Mouse (Mus musculus) erythroblast, embryonic 14.5 days (primary cell): ENCODE measurements around the gene Nfia. TPM values are rescaled to one million over a fixed set of nuclear protein-coding genes. Genes with fewer than 3 reads are reported as not detected.

Experiments used
- H3K27me3 ChIP-seq: 2 replicates; pipeline ENCODE4 v1.6.1; 2012; ENCODE audit warnings: inconsistent platforms; ENCODE audit not compliant: control insufficient read depth
- H3K36me3 ChIP-seq: 2 replicates; pipeline ENCODE4 v1.6.1; 2012; ENCODE audit warnings: mild to moderate bottlenecking, inconsistent platforms; ENCODE audit not compliant: control insufficient read depth
- H3K4me1 ChIP-seq: 2 replicates; pipeline ENCODE4 v1.6.1; 2012; ENCODE audit warnings: inconsistent platforms; ENCODE audit not compliant: control insufficient read depth
- H3K4me3 ChIP-seq: replicated peaks from 2 replicates; pipeline ENCODE3; 2012; ENCODE audit warnings: moderate library complexity, mild to moderate bottlenecking, inconsistent platforms
- H3K9me3 ChIP-seq: 2 replicates; pipeline ENCODE4 v1.6.1; 2012; ENCODE audit warnings: low read length, inconsistent platforms, mixed read lengths; ENCODE audit not compliant: control insufficient read depth
- GATA1 ChIP-seq: IDR thresholded peaks from 2 replicates; pipeline ENCODE4 v1.6.1; 2012; ENCODE audit warnings: low read length, inconsistent platforms, mixed read lengths
- TAL1 ChIP-seq: IDR thresholded peaks from 3 replicates; pipeline ENCODE4 v1.6.1; 2012; ENCODE audit warnings: low read length, inconsistent platforms, mixed read lengths
- polyA plus RNA-seq: library from polyadenylated mRNA; stranded (reverse); fragments of >175 nt; gene quantifications from 2 replicates; pipeline ENCODE4 v1.2.3, GENCODE M21; 2012

Nfia gene
- polyA plus RNA-seq, 1 experiment: 0.08 TPM

DNA sequence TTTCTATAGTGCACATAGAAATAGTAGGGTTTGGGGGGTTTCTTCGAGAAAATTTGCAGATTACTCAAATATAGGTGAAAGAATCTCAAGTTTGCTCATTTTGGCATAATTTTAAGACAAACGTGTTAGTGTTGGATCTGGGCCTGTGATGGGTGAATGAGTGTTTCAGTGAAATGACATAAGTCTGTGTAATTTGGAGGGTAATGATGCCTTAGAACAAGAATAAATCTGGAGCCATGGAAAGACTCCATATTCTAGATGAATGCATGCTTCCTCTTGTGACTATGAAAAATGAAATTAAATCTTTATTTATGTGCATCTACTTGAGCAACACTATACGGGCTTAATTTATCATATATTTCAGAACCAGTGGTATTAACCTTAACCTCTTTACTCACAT lies 44.2 kb downstream of the Nfia start:
- no peaks in the 10 kb centered on the region for H3K4me1 ChIP-seq
- H3K4me3 ChIP-seq: no peak overlapping the region
- H3K9me3 ChIP-seq: no peaks in the 10 kb centered on the region
- no peaks in the 10 kb centered on the region for H3K27me3 ChIP-seq
- no peak for TF ChIP-seq TAL1
- TF ChIP-seq GATA1: no peak
- no peaks in the 10 kb centered on the region for H3K36me3 ChIP-seq

DNA sequence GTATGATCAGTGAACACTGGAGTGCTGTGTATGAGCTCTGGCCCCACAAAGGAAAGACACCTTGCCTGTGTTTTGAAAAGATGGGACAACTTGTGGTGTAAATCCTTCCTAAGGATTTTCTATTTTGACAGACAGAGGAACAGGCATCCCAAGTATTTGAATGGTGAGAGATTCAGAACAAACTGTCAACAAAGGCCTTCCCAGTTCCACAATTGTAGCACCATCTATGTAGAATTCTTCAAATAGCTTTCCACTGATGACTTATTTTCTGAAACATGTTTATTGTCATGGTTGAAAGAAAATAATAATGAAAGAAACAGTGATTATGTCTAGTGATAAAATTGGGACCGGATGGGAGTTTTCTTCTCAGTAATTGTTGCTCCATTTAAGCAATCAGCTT lies 45.2 kb downstream of the Nfia start:
- H3K4me3 ChIP-seq: no peak overlapping the region
- H3K4me1 ChIP-seq: no peaks in the 10 kb centered on the region
- H3K9me3 ChIP-seq: no peaks in the 10 kb centered on the region
- TF ChIP-seq GATA1: no peak
- no peak for TF ChIP-seq TAL1
- H3K27me3 ChIP-seq: no peaks in the 10 kb centered on the region
- H3K36me3 ChIP-seq: no peaks in the 10 kb centered on the region

DNA sequence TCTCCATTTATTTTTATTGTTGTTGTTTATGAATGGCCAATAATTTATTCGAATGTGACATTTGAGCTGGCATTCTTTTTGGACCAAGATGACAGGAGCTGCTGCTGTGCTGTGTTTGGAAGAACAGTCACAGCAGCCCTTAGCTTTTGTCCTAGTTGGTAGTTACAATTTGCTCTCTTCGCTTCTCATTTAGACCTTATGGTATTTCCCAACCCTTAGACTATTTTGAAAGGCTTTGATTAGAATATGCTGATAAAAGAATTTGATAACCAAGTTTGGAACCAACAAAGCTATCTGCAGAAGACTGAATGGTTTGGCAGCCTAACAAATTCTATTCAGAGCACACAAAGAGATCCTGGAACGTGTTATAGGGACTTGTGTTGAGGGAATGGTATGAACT lies 46.0 kb downstream of the Nfia start:
- H3K4me1 ChIP-seq: no peaks in the 10 kb centered on the region
- no peaks in the 10 kb centered on the region for H3K27me3 ChIP-seq
- no peaks in the 10 kb centered on the region for H3K9me3 ChIP-seq
- TF ChIP-seq GATA1: no peak
- no peak for TF ChIP-seq TAL1
- H3K4me3 ChIP-seq: no peak overlapping the region
- H3K36me3 ChIP-seq: no peaks in the 10 kb centered on the region

DNA sequence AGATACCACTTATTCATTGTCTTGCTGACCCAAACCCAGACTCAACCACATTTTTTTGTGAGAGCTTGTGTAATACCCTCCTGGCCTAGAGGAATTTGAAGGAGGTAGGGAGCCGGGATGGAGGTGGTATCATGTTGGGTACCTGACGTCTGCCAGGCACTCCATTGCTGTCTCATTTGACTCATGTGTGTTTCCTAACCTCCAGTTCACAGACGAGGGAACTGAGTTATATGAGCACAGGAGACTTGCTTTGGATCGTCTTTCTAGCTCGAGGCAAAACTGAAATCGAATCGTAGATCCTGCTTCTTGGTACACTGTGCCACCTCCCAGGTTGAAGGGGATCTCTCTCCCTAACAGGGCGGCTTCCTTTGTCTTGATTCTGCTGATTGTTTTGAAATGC lies 46.6 kb downstream of the Nfia start:
- Histone ChIP-seq H3K36me3 (no peaks in the 10 kb centered on the region), H3K9me3 (no peaks in the 10 kb centered on the region), H3K4me1 (no peaks in the 10 kb centered on the region), H3K27me3 (no peaks in the 10 kb centered on the region), H3K4me3 (no peak overlapping the region)
- TF ChIP-seq TAL1: no peak

DNA sequence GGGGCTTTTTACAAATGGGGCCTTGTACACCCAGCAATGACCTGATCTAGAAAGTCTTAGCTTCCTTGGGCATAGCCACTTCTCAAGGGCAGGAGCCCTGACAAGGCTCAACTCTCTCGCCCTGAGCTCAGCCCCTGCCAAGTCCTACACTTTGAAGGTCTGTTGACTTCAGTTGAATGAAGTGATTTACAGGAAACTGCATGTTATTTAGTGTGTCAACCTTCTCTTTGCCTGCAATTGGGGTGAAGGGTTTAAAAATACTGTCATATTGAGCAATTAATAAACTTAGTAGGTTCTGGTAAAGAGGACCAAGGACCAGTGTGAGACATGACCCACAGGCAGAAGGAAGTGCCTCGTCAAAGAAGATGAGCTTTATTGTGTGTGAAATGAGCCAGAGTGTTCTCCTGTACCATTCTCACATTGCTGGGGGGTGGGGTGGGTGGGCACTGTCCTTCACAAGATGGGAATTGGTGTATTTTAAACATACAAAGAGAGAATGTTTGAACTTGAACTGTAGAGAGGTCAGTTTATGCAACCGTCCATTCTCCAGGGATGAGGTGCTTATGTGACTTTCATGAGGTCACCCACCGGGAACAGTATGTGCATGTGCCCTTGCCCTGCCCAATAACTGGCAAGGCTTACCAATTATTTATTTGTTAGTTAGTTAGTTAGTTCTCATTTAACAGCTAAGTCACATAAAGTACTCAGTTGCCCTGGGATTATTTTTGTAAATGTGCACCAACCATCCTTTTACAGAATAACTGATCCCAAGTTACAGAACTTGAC lies 48.1 kb downstream of the Nfia start:
- H3K36me3 ChIP-seq: no peaks in the 10 kb centered on the region
- TF ChIP-seq TAL1: no peak
- TF ChIP-seq GATA1: no peak

DNA sequence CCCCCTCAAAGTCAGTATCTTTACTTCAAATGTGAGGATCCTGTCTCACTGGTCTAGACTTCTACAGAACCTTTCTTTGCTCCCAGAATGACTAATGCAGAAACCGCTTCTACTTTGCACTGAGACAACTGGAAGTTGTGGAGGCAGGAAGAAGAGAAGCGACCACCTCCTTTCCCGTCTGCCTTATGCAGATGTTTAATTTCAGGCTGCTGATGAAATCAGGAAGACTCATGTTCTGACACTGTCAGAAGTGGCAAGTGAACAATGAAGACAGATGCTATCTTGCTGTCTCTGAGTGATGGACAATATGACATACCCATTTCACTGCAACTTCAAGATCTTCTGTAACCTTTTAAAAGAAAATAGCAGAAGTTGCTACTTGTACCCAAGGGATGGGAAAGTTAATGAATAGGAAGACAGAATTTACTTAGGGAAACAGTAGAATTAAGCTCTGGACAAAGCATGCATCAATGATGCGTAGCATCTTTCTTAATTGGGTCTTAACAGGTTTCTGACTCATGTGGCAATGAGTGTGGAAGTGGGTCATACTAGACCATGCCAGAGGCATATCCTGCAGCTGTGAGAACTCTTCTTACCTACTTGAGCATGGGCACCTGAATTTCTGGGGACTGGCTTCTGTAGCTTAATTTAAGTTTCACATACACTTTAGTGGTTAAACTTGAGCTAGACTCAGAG lies 49.2 kb downstream of the Nfia start:
- no peaks in the 10 kb centered on the region for H3K9me3 ChIP-seq
- H3K4me3 ChIP-seq: no peak overlapping the region
- H3K27me3 ChIP-seq: no peaks in the 10 kb centered on the region
- TF ChIP-seq TAL1 (no peak), GATA1 (no peak)
- no peaks in the 10 kb centered on the region for H3K4me1 ChIP-seq
- H3K36me3 ChIP-seq: no peaks in the 10 kb centered on the region

More for the DNA sequence above, 48.1 kb downstream of the Nfia start:
- Histone ChIP-seq H3K4me3 (no peak overlapping the region), H3K4me1 (no peaks in the 10 kb centered on the region), H3K27me3 (no peaks in the 10 kb centered on the region), H3K9me3 (no peaks in the 10 kb centered on the region)

DNA sequence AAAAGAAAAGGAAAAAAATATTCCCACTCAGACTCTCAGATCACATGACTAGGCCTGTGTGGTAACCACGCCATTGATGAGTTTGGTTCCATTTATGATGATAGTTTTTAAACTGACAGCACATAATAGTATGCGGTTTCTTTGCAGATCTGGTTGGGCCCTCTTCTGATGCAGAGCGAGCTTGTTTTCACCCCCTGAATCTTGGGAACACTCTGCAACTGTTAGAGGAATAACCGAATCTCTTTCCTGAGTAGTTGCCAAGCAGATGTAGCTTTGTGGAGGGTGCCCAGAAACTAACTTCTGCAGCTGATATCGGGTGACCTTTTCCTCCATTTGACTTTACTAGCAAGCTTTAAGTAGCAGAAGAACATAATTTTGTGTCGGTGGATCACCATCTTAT lies 51.0 kb downstream of the Nfia start:
- Histone ChIP-seq H3K9me3 (no peaks in the 10 kb centered on the region), H3K27me3 (no peaks in the 10 kb centered on the region), H3K4me3 (no peak overlapping the region), H3K4me1 (no peaks in the 10 kb centered on the region), H3K36me3 (no peaks in the 10 kb centered on the region)
- TF ChIP-seq GATA1 (no peak), TAL1 (no peak)

DNA sequence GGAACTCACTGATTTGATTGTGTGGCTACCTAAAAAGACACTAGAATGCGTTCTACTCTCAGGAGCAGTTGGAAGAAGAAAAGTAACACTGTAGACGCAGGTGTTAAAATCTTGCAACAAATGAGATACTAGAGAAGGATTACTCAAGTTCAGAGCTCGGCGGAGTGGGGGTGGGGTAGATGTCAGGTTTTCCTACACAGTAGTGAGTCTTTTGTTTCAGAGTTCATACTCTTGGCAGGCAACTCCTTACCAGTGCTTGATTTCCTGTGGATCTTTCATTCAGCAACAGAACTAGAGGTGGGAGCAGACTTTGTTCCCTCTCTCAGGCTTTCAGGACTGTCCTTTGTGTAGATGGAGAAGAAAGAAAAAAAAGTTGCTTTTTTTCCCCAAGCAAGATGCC lies 51.9 kb downstream of the Nfia start:
- TF ChIP-seq TAL1 (no peak), GATA1 (no peak)
- peaks cover 2% of the 10 kb centered on the region; the same call in 1 of the 2 replicates for H3K4me1 ChIP-seq
- no peaks in the 10 kb centered on the region for H3K36me3 ChIP-seq

DNA sequence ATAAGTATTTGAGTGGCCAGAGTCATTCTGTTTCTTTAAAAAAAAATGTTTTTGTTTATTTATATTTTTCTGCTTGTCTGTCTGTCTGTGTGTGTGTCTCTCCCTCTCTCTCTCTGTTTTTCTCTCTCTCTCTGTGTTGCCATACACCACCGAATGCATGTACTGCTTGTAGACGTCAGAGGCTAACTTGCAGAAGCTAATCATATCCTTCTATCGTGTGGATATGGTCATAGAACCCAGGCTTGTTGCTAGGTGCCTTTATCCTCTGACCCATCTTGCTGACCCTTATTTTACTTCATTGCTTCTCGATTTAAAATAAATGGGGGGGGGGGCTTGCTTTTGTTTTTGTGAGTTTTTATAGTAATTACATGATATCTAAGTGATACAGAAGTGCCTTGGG lies 52.9 kb downstream of the Nfia start:
- no peaks in the 10 kb centered on the region for H3K9me3 ChIP-seq
- no peak overlapping the region for H3K4me3 ChIP-seq
- TF ChIP-seq GATA1 (no peak), TAL1 (no peak)
- no peaks in the 10 kb centered on the region for H3K36me3 ChIP-seq
- H3K27me3 ChIP-seq: no peaks in the 10 kb centered on the region
- H3K4me1 ChIP-seq: peaks cover 7% of the 10 kb centered on the region; the same call in 1 of the 2 replicates

More for the DNA sequence above, 51.9 kb downstream of the Nfia start:
- Histone ChIP-seq H3K4me3 (no peak overlapping the region), H3K27me3 (no peaks in the 10 kb centered on the region), H3K9me3 (no peaks in the 10 kb centered on the region)

DNA sequence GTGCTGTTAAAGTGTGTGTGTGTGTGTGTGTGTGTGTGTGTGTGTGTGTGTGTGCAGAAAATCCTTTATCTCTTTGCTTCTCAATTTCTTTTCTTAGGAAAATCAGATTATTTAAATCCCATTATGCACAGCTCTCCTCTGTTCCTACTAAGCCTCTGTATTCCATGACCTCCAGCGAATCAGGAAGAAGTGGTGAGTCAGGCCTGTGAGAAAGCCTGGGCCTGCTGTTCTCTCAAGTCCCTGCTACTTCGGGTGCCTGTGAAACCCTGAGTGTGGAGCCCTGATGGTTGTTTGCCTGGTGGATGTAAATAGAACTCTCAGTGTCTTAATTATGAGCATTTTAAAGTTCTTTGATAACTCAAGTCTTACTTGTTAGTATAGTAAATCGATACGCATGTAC lies 53.3 kb downstream of the Nfia start:
- Histone ChIP-seq H3K27me3 (no peaks in the 10 kb centered on the region), H3K9me3 (no peaks in the 10 kb centered on the region), H3K4me1 (peaks cover 9% of the 10 kb centered on the region; the same call in 1 of the 2 replicates), H3K36me3 (no peaks in the 10 kb centered on the region), H3K4me3 (no peak overlapping the region)
- no peak for TF ChIP-seq GATA1
- TF ChIP-seq TAL1: no peak
